Mouse (Mus musculus): Measurements from ENCODE around the gene Nod2. TPM values are rescaled to one million over a fixed set of nuclear protein-coding genes. Genes with fewer than 3 reads are reported as not detected.
A peak's percentile ranks its signal among the peaks of the same experiment; 100 is the strongest.
"Not testable (repeated sequence)": the region's sequence is repeated elsewhere in the genome, so short reads cannot be mapped to it uniquely, and the experiment has no call there.

Nod2 gene
- polyA plus RNA-seq, 1 experiment = 0.18 TPM

DNA sequence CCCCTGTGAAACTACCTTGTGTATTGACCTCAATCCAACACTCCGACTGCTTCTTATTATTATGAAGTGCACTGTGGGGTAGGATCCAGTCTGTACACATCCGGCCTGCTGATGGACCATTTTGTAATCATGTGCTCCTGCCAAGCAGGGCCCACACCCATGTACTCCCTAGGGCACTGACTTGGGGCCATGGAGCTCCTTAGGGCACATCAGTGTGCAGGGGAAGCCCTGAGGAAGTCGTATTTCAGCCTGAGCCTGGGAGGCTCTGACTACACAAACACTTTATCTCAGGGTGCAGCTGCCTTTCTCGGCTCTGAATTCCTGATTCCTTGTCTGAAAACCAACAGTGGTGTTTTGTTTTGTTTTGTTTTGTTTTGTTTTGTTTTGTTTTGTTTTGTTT, 16.9 kb upstream of the Nod2 start:
- no peak for DNase-seq (ENCODE audit: extremely low spot score in 1 of 2, low spot score in 1 of 2)

DNA sequence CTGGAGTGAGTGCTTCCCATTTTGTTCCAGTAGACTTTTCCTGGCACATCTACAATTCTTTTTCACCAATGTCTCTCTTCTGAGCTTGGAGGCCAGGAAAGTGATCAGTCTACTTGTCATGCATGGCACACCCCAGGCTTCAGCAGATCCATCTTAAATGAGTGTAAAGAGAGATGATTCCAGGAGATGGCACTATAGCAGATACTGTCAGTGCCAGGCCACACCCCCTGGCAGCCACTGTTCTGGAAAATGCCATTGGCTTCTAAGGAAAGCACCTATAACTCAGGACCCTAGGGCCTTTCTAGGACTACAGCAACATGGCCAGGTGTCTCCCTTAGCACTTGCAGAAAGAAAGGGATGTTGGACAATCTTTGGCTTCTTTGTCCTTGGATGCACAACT, 16.0 kb upstream of the Nod2 start:
- peak; percentile 24 to 71 for DNase-seq (ENCODE audit: extremely low spot score in 1 of 2, low spot score in 1 of 2)

DNA sequence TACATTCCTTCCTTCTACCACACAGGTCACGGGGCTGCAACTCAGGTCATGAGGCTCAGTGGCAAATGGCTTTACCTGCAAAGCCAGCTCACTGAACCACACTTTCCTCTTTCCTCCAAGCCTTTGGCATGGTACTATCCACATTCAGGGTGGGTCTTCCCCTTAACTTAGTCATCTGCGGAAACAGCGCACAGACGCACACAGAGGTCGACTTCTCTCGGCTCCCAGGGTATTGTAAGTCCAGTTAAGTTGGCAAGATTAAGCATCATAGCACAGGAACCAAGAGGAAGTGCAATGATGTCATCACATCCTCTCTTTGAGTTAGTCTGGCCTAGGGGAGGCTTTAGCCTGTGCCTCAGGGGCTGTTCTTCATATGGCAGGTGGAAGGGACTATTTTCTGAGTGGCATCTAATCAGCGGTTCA, 13.8 kb upstream of the Nod2 start:
- no peak for DNase-seq (ENCODE audit: extremely low spot score in 1 of 2, low spot score in 1 of 2)

DNA sequence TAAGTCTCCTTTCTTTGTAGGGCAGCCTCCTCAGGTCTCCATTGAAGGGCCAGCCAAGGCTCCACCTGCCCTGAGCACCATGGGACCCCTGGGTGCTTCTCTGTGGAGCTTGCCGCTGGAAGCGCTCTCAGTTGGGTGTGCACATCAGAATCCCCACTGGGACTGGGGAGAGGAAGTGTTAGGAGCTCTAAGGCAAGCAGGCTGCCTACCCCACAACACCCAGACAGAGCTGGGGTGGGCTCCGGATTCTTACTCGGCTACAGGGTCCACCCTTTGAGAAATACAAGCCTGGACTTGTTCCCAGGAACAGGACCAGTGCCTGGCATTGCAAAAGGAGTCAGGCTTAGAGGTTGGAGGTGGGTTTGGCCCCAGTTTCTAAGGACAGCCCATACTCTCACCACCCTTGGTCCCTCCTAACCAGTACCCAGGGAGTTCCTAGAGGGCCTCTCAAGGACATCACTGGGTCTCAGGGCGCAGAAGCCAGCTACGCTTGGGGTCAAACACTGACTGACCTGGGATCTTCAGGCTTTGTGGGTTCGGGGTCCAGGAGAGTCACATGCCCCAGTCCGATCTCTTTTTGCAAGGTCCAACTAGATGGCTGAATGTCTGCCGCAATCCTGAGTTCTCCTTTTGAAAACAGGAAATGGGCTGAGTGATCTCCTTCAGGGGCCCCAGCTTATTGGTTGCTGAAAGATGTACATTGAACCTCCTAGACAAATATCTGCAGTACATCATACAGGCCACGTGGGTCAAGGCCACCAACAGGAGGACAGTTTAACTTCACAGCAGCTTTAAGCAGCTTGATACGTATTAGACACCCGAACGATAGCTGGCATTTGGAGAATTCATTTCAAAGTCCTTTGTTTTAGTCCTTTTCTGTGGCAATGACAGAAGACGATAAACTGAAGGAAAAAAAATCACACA, 11.4 kb upstream of the Nod2 start, which contains the start of gene Snx20:
Snx20 (minus strand) TSS at position 655 of the 924 bp plus-strand sequence.
- DNase-seq (ENCODE audit: extremely low spot score in 1 of 2, low spot score in 1 of 2) = no peak

DNA sequence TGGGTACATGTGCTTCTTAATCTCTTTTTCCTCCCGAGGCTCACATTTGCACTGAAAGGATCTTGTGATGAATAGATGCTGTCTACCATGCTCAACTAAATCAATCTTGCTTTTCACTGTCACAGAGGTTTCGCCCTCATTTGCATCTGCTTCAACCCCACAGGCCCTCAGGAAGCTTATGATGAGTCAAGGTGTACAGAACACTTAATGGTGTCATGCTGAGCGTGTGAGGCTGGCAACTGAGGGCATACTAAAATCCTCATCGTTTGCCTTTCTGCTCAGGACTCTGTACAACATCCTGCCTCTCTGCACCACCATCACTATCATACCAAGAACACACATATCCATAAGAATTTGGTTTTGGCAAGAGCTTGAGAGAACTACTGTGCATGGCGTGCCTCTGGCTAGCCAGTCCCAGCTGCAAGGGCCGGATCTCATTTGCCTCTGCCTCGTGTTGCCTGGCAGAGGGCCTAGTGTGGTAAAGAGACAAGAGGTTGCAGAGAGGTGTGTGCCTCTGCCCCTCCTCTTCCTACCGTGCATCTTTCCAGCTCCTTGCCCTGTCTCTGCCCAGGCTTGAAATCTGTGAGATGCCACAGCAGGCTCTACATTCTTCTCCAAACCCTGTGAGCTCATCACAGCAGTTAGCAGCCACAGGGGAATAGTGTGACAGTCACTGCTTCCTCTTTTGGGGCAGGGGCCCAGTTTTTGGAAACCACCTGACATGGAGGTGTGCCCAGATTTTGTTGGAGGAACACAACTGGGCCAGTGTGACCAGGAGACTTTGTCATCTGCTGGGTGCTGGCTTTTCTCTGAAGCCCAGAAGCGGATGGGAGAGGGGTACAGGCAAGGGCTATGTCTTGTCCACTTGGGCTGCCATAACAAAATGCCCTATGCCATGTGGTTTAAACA, 9.8 kb upstream of the Nod2 start:
- DNase-seq (ENCODE audit: extremely low spot score in 1 of 2, low spot score in 1 of 2) = no peak

DNA sequence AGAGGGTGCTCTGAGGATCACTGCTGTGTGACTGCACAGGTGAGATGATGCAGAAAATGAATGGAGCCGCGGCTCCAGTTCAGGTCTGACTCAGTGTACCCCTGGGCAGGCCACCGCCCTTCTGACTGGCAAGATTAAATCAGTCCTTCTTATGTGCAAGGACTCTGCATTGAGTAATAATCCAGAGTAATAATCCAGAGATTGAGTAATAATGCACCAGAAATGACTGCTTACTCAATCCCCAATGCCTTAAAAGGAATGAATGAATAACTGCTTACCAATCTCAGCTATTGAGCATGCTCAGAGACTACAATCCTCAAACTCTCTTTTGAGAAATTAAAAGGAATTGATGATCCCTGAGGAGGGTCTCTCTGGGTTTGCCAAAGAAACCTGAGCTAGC, 8.2 kb upstream of the Nod2 start:
- DNase-seq (ENCODE audit: extremely low spot score in 1 of 2, low spot score in 1 of 2) = no peak

DNA sequence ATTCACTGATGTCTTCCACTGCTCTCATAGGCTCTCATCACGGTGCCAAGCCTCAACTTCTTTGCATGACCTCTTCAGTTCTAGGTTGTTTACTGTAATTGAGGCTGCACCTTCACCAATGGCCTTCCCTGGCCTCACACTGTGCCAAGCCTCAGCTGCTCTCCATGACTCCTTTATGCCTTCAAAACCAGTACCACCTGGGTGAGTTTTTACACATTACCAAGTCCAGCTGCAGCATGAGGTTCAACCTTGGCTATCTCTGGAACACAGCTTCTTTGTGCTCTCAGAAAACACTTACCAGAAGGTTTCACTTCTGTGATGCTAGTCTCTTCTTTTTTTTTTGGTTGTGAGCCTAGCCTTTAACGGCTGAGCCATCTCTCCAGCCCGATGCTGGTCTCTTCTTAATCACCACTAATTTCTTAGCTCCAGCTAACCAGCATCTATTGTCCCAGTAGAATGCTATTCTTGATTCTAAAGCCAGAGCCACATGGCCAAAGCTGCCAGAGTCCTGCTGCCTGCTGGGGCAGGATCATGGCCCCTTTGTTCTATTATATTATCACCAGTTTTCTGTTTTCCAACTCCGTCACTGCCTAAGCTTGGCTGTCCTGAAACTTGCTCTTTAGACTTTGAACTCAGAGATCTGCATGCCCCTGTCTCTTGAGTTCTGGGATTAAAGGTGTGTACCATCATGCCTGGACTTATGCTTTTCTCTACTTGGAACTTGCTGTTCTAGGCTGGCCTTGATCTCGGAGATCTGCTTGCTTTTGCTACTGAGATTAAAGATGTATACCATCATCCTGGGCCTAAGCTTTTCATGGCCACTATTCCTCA, 4.2 kb upstream of the Nod2 start:
- DNase-seq (ENCODE audit: extremely low spot score in 1 of 2, low spot score in 1 of 2) = no peak

DNA sequence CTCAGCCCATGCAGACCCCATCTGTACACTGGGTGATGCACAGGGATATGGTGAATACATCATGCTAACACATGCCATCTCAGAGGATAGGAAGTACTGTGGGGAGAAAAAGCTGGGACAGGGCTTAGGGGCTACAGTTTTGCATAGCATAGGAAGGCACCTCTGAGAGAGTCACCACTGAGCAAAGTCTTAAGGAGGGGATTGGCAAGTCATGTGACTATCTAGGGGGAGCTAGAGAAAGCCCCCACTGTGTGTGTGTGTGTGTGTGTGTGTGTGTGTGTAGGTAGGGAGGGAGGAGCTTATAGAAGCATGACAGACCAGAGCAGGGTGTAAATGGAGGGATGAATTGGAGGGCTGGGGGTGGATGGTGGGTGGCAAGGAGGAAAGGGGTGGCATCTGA, 1.2 kb downstream of the Nod2 start:
- no peak for DNase-seq (ENCODE audit: extremely low spot score in 1 of 2, low spot score in 1 of 2)

DNA sequence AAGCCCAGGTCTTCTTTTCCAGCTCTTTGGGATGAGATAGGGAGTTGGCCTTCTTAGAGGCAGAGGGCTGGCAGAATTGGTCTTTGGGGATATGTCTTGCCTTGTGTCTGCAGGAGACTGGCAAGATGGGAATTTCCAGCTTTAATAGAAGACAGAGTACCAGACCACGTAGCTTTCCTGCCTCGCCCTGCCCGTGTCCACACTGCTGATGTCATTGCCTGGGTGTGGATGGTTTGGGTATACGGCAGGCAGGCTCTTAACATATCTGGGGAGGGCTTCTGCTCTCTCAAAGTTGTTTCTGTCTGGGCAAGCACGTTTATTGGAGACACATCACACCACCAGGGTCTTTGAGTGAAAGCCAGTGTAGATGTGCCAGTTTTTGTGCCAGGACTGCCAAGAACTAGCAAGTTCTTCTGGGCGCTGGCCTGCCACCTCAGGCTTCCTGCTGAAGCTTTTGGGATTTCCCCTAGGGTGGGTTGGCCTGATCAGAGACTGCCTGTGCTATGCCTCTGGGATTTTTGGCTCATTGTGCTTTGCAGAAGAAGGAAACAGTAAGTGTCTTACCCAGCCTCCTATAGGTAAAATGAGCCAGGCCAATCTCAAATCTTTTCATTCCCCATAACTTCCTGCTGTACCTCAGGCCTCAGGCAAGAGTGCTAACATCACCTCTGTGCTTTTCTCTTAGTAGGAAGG, 3.0 kb downstream of the Nod2 start:
- DNase-seq (ENCODE audit: extremely low spot score in 1 of 2, low spot score in 1 of 2) = no peak

DNA sequence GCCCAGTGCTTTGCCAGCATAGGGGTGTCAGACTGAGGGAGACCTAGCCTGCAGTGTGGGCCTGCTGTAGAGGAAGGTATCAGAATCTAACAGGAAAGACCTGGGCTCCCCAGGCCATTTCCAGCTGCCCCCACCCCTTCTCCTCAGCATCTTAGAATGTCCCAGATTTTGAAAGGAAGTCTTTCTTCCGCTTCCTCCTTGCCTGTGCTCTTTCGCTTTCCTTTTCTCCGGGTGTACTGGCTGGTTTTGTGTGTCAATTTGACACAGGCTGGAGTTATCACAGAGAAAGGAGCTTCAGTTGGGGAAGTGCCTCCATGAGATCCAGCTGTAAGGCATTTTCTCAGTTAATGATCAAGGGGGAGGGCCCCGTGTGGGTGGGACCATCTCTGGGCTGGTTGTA, 4.0 kb downstream of the Nod2 start:
- not testable (repeated sequence) for DNase-seq (ENCODE audit: extremely low spot score in 1 of 2, low spot score in 1 of 2)

DNA sequence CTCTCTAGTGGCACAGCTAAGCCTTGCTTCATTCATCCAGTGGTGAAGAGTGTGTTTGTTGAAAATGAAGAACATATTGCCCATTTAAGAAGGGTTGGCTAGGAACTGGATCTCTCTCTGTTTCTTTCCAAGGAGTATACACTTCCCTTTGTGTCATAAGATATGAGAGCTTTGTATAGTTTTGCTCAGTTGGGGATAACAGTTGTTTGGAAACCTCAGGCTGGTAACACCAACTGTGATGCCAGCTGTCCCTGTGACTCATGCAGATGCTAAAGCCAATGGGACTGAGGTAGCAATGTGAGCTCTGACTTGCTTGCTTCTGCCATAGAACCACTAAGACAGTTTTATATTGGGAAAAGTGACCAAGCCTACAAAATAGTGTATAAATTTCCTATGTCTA, 8.2 kb downstream of the Nod2 start:
- DNase-seq (ENCODE audit: extremely low spot score in 1 of 2, low spot score in 1 of 2) = peak; percentile 38 to 72

DNA sequence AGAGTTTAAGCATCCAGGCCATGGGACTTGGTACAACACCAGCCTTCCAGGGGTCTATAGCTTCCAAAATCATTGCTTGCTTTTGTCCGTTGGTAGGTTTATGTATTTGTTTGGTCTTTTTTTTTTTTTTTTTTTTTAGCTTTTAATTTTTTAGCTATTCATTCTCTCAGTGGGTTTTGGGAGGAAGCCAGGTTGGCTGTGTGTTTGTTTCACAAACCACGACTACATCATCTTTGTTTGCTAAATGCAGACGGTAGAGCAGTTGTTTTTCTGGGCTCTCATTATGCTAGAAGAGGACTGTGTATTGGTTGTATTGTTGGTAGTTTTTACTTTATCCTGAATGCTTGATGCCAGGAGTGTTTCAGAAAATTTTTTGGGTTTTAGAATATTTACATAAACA, 12.8 kb downstream of the Nod2 start:
- no peak for DNase-seq (ENCODE audit: extremely low spot score in 1 of 2, low spot score in 1 of 2)

DNA sequence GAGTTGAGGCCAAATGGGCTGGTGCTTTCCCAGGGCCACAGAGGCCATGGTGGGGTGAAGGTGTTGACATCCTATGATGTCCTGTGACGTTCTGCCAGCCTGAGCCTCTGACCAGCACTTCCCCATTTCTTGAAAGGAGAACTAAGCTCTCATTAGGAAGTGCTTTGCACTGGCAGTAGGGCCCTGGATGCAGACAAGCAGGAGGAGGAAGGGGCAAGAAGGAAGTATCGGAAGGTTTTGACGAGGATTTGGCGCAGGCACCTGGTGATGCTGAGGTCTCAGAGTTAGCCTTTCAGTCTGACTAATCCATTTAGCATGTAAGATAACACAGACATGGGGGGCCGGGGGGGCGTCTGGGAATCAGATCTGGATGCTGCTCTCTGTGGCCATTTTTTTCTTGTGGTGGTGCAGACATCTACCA, 15.3 kb downstream of the Nod2 start:
- no peak for DNase-seq (ENCODE audit: extremely low spot score in 1 of 2, low spot score in 1 of 2)

DNA sequence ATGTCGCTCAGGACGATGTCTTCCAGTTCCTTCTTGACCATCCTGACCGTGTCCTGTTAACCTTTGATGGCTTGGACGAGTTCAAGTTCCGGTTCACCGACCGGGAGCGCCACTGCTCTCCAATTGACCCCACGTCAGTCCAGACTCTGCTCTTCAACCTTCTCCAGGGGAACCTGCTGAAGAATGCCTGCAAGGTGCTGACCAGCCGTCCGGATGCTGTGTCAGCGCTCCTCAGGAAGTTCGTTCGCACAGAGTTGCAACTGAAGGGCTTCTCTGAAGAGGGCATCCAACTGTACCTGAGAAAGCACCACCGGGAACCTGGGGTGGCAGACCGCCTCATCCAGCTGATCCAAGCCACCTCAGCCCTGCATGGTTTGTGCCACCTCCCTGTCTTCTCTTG, 17.0 kb downstream of the Nod2 start:
- no peak for DNase-seq (ENCODE audit: extremely low spot score in 1 of 2, low spot score in 1 of 2)

DNA sequence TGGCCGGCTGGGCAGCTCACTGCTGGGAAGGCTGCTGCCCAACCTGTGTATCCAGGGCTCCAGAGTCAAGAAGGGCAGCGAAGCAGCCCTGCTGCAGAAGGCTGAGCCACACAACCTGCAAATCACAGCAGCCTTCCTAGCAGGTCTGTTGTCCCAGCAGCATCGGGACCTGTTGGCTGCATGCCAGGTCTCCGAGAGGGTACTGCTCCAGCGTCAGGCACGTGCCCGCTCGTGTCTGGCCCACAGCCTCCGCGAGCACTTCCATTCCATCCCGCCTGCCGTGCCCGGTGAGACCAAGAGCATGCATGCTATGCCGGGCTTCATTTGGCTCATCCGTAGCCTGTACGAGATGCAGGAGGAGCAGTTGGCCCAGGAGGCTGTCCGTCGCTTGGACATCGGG, 17.8 kb downstream of the Nod2 start:
- DNase-seq (ENCODE audit: extremely low spot score in 1 of 2, low spot score in 1 of 2) = no peak

DNA sequence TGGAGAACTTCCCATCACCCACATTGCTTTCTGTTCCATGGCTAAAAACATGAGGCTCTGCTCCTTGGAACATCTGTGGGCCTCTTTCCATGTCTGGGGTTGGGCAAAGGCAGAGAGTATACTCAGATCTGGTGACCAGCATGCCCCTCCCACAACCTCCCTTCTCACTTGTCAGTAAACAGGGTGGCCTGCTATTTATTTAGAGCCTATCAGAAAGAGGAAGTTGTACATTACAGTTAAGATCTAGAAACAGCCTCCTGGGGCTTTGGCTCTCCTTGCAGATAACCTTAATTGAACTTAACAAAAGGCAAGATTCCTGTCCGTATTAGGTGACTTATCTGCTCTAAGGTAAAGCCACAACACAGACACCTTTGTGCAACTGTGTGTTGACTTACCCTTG, 19.3 kb downstream of the Nod2 start:
- no peak for DNase-seq (ENCODE audit: extremely low spot score in 1 of 2, low spot score in 1 of 2)

DNA sequence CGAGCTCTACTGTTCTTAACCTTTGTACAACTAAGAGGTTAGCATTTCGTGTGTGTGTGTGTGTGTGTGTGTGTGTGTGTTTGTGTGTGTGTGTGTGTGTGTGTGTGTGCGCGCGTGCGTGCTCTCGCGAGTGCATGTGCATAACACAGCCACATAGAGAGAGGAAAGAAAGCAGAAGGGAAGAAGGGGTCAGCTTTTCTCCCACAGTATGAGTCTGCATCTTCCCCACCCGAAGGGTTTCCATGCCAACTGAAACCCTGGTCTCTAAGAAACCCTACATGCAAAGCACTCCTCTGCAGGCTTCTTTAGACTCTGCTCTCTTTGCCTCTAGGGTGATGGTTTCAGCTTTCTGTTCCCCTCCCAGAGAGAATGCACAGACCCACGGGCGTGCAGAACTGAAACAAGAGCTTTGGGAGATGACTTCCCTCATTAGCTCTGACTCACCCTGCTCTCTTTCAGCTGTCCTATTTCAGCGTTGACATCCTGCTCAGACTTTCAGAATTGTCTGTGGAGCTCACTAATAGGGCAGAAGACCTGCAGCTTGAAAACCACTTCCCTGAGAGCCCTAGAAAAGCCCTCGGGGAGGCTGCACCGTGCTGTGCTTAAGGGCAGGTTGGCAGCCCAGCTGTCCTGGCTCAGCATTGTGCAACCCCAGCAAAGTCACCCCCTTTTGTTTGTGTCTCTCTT, 21.4 kb downstream of the Nod2 start:
- DNase-seq (ENCODE audit: extremely low spot score in 1 of 2, low spot score in 1 of 2) = peak; percentile 57 to 70

DNA sequence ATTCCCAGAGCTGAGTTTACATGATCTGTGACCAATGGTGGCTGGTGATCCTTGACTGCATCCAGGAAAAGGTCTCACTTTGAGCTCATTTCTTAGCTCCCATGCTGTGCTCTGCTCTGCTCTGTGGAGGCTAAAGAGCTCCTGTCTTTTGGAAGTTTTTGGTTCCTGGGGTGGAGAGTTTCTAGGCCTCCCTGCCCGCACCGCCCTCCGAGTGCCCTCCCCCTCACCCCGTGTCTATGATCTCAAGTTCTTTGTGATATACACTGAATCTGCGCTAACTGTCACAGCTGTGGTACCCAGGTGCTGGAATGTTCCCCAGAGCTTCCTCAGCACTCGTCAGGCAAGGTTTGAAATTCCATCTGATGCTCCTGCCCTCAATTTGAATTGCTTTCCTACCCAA, 23.7 kb downstream of the Nod2 start:
- DNase-seq (ENCODE audit: extremely low spot score in 1 of 2, low spot score in 1 of 2) = no peak

DNA sequence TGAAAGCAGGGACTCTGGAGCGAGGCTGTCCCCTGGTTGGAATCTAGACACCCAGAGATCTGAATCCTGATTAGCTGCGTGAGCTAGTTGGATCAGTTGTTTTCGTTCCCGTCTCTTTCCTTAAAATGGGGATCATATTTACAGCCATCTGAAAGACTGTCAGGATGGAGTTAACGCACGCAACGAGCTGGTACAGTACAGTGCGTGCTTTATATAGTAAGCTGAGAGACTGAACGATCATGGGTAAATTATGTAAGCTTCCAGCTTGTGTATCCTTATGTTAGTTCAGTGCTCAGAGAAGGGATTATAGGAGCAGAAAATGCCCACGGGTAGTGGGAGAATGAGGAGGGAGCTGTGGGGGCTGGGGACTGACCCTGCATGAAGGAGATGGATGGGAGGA, 24.5 kb downstream of the Nod2 start:
- DNase-seq (ENCODE audit: extremely low spot score in 1 of 2, low spot score in 1 of 2) = peak in 1 of 2 experiments; percentile 42

All from frontal cortex, adult 2 months (tissue).